Mouse (Mus musculus) brain, embryonic 14.5 days (tissue): ENCODE data around the gene Camk2g.

Experiments used
- CTCF ChIP-seq: fragments of 200-500 bp; IDR thresholded peaks from 2 replicates; pipeline ENCODE4 v1.5.1; 2012; ENCODE audit warnings: inconsistent platforms, mild to moderate bottlenecking, moderate library complexity, borderline replicate concordance; ENCODE audit not compliant: insufficient read depth, insufficient read length; ENCODE audit errors: extremely low read depth
- POLR2A ChIP-seq: fragments of 200-500 bp; IDR thresholded peaks from 2 replicates; pipeline ENCODE4 v1.6.1; 2012; ENCODE audit warnings: mild to moderate bottlenecking, inconsistent platforms, borderline replicate concordance; ENCODE audit not compliant: poor library complexity, insufficient read depth, insufficient read length, severe bottlenecking; ENCODE audit errors: extremely low read depth

DNA sequence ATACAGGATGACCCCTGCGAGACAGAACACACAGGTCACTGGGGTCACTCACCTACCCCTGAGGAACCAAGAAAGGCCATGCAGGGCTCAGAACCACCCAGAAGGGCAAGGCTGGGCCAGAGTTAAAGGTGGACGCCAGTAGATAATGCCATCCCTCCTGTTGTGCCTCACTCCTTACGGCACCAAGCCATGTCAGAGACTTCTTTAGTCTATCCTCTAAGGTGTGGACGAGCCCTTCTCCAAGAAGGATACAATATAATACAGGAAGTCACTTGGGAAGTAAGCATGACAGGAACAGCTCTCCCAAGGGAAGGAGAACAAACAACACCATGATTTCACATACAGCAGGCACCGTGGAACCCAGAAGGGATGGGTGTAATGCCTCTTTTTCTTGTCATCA, 28.9 kb downstream of the Camk2g start:
- no peak for TF ChIP-seq CTCF
- TF ChIP-seq POLR2A, result no peak
